Mouse (Mus musculus): ENCODE results near the gene Taf1d. TPM values are rescaled to one million over a fixed set of nuclear protein-coding genes. Genes with fewer than 3 reads are reported as not detected.
"Not testable (repeated sequence)": the region's sequence is repeated elsewhere in the genome, so short reads cannot be mapped to it uniquely, and the experiment has no call there.

Gene Taf1d
- polyA plus RNA-seq, 1 experiment from 2014 or later = 100 TPM

DNA sequence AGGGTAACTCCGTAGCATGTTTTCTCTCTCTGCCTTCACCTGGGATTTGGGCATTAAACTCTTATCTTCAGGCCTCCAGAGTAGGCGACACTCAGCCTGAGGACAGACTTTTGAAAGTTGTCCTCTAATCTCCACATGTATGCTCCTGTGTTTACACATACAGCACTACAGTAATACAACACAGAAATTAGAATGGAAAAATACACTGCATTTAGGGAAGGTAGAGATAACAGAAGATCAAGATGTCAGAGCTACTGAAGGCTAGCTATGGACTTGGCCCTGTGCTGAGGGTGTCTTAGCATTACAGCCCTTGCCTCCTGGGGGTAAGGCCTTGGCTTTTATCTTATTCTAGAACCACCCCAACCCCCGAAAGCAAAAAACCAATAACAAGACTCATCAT, 17.6 kb upstream of the Taf1d start:
- no peaks in the 10 kb centered on the region for H3K9me3 ChIP-seq
- H3K36me3 ChIP-seq (replicated peaks) = no peaks in the 10 kb centered on the region
- 92% methylated on average over 3 of the region's 3 CpGs for WGBS
- no peak overlapping the region for H3K27ac ChIP-seq
- DNase-seq (ENCODE audit: extremely low spot score, low spot score) = no peak
- no peaks in the 10 kb centered on the region for H3K27me3 ChIP-seq (ENCODE audit: poor library complexity, severe bottlenecking)
- no peaks in the 10 kb centered on the region for H3K4me1 ChIP-seq
- no peak overlapping the region for H3K4me3 ChIP-seq

DNA sequence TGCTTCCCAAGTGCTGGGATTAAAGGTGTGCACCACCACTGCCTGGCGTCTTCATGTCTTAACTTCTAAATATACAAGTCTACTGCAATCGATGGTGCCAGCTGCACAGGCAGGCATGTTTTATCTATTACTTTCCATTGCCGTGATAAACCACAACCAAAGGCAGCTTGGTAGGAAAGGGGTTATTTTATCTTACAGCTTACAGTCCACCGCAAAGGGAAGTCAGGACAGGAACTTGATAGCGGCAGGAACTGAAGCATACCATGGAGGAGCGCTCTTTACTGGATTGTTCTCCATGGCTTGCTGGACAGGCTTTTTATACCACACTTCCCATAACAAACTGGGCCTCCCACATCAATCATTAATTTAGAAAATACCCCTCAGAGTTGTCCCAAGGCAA, 16.8 kb upstream of the Taf1d start:
- H3K4me1 ChIP-seq = no peaks in the 10 kb centered on the region
- no peak overlapping the region for H3K27ac ChIP-seq
- H3K4me3 ChIP-seq = no peak overlapping the region
- WGBS = 91% methylated on average over 6 of the region's 6 CpGs
- H3K27me3 ChIP-seq (ENCODE audit: poor library complexity, severe bottlenecking) = no peaks in the 10 kb centered on the region
- H3K36me3 ChIP-seq (replicated peaks) = no peaks in the 10 kb centered on the region
- H3K9me3 ChIP-seq = no peaks in the 10 kb centered on the region
- no peak for DNase-seq (ENCODE audit: extremely low spot score, low spot score)

DNA sequence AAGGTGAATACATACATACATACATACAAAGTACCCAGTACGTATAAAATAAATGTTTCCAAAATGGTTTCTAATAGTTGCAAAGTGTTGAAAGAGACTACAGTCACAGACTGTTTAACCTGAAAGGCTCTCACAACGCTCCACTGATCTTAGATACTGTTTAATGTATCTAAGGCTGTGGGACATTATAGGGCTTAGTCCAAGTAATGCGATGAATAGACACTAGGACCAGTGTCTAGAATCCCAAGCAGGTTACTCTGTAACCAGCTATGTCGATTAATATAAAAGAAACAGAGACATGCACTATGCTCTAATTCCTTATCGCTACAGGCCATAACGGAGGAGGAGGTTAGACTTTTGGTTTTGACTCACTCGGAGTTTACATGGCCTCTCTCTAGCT, 8.9 kb upstream of the Taf1d start:
- Histone ChIP-seq H3K27me3 (ENCODE audit: poor library complexity, severe bottlenecking) (no peaks in the 10 kb centered on the region), H3K9me3 (no peaks in the 10 kb centered on the region), H3K27ac (no peak overlapping the region), H3K4me1 (no peaks in the 10 kb centered on the region), H3K4me3 (no peak overlapping the region), H3K36me3 (replicated peaks) (no peaks in the 10 kb centered on the region)
- WGBS = 90% methylated on average over 7 of the region's 7 CpGs
- no peak for DNase-seq (ENCODE audit: extremely low spot score, low spot score)

DNA sequence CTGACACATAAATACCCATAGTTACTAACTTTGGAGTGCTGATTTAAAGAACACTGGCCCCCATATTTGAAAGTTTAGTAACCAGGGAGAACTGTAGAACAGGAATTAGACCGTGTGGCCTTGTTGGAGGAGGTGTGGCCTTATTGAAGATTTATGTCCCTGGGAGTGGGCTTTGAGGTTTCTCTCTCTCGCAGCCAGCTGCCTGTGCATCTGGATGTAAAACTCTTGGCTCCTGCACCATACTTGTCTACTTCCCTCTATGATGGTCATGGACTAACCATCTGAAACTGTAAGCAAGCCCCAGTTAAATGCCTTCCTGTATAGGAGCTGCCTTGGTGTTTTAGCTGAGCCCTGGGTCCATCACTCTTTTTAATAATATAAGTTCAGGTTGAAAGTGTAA, 7.6 kb upstream of the Taf1d start:
- no peaks in the 10 kb centered on the region for H3K4me1 ChIP-seq
- H3K36me3 ChIP-seq (replicated peaks) = no peaks in the 10 kb centered on the region

DNA sequence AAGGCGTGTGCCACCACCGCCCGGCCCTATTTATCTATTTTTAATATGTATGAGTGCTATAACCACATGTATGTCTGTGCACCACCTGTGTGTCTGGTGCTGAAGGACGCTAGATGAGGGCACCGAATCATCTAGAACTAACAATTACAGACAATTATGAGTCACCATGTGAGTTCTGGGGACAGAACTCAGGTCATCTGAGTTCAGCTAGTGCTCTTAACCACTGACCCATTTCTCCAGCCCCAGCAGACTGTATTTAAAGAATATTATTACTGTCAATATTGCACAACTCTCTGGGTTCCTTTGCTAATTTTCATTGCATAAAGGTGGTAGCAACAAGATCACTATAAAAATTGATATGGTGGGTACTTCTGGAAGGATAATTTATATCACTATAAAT, 6.0 kb upstream of the Taf1d start:
- Histone ChIP-seq H3K9me3 (no peaks in the 10 kb centered on the region), H3K27me3 (ENCODE audit: poor library complexity, severe bottlenecking) (no peaks in the 10 kb centered on the region), H3K27ac (no peak overlapping the region), H3K4me3 (no peak overlapping the region), H3K4me1 (no peaks in the 10 kb centered on the region), H3K36me3 (replicated peaks) (no peaks in the 10 kb centered on the region)
- no peak for DNase-seq (ENCODE audit: extremely low spot score, low spot score)
- WGBS = 86% methylated on average over 5 of the region's 5 CpGs

More for the DNA sequence above, 7.6 kb upstream of the Taf1d start:
- DNase-seq (ENCODE audit: extremely low spot score, low spot score) = no peak
- 78% methylated on average over 2 of the region's 2 CpGs for WGBS
- H3K27ac ChIP-seq = no peak overlapping the region
- no peaks in the 10 kb centered on the region for H3K9me3 ChIP-seq
- no peaks in the 10 kb centered on the region for H3K27me3 ChIP-seq (ENCODE audit: poor library complexity, severe bottlenecking)
- no peak overlapping the region for H3K4me3 ChIP-seq

DNA sequence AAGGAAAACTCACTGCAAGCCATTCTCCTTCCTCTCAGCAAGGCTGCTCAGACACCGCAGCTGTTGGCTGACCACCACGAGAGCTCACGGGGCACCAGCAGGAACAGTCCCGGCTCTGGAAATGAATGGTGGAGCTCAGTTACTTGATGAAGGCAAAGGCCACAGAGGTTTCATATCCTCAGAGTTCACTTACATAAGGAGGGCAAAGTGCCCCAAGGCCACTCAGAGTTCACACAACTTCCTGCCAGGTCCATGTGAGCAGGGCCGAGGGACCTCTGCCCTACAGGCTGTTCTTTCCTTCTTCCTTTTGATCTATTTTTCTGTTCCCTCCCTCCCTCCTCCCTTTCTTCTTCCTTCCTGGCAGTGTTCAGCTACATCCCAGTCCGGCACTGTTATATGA, 4.6 kb upstream of the Taf1d start:
- H3K4me1 ChIP-seq = peaks cover 4% of the 10 kb centered on the region; the same call in 1 of the 2 replicates
- H3K36me3 ChIP-seq (replicated peaks) = no peaks in the 10 kb centered on the region
- no peak overlapping the region for H3K27ac ChIP-seq
- H3K9me3 ChIP-seq = no peaks in the 10 kb centered on the region
- no peak for DNase-seq (ENCODE audit: extremely low spot score, low spot score)
- H3K27me3 ChIP-seq (ENCODE audit: poor library complexity, severe bottlenecking) = no peaks in the 10 kb centered on the region
- 69% methylated on average over 6 of the region's 6 CpGs for WGBS
- no peak overlapping the region for H3K4me3 ChIP-seq

DNA sequence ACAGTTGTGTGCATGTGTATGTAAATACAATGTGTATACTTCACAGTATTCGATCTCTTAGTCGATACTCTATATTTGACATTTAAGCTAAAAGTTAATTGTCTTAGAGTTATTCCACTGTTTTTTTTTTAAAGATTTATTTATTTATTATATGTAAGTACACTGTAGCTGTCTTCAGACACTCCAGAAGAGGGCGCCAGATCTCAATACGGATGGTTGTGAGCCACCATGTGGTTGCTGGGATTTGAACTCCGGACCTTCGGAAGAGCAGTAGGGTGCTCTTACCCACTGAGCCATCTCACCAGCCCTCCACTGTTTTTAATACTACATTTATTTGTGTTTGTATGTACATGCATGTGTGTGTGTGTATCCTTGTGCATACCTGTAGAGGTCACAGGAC, 4.0 kb upstream of the Taf1d start:
- H3K4me1 ChIP-seq; H3K4me3 ChIP-seq; H3K9me3 ChIP-seq; H3K36me3 ChIP-seq (replicated peaks); H3K27ac ChIP-seq; H3K27me3 ChIP-seq (ENCODE audit: poor library complexity, severe bottlenecking); DNase-seq (ENCODE audit: extremely low spot score, low spot score): not testable (repeated sequence)
- 76% methylated on average over 6 of the region's 6 CpGs for WGBS

DNA sequence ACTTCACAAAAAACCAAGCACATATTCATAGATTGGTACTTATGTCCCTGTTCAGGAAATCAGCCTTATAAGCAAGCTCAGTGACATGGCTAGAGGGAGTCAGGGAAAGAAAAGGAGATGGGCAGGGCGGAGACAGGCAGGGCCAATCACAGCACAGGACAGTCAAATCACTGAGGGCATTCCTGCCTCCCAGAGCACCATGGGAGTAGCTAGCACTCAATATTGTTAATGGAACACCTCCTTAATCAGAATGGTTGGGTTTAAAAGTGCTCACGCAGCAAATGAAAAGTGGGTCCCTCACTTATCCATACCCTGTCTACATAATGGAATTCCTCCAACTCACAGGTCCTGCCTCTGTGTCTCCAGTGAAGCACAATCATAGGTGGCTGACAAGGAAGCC, 3.1 kb upstream of the Taf1d start:
- no peak overlapping the region for H3K27ac ChIP-seq
- no peaks in the 10 kb centered on the region for H3K27me3 ChIP-seq (ENCODE audit: poor library complexity, severe bottlenecking)
- 67% methylated on average over 2 of the region's 2 CpGs for WGBS
- H3K36me3 ChIP-seq (replicated peaks) = peaks cover 10% of the 10 kb centered on the region
- no peaks in the 10 kb centered on the region for H3K9me3 ChIP-seq
- no peak for DNase-seq (ENCODE audit: extremely low spot score, low spot score)
- H3K4me1 ChIP-seq = peaks cover 14% of the 10 kb centered on the region
- no peak overlapping the region for H3K4me3 ChIP-seq

DNA sequence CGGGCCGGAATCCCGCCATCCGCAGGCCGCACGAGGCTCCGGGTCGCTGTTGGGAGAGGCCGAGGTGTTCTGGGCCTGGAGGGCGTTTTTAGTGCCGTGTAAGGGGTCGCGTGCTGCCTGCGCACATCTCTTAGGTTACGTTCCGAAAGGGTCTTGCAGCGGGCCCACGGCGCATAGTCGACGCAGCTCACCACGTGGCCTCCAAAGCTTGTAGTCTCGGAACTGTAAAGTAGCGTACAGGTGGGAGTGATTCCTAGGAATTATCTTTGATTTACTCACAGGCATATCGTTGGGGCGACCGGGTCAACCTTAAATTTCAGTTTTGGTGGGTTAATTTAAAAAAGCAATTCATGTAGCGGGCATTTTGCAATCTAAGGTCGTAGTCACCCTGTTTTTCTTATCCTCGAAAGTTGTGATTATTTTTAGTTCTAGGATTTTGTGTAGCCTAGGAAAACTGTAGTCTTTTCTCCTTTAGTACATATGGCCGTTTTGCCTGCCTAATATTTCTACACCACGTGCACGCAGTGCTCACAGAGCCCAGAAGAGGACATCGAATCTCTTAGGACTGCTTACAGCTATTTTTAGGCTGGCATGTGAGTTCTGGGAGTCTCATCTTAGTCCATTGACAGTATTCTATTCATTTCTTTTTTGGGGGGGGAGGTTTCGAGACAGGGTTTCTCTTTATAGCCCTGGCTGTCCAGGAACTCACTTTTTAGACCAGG, 545 bp downstream of the Taf1d start, which contains the start of gene 4931406C07Rik:
Gene 4931406C07Rik, minus strand, starts transcription at position 51 of the 722 bp plus-strand sequence.
- under 1% methylated on average over 35 of the region's 35 CpGs for WGBS
- Histone ChIP-seq H3K4me1 (peaks cover 30% of the 10 kb centered on the region), H3K27ac (peak within 1 kb of the TSS; percentile 98), H3K9me3 (no peaks in the 10 kb centered on the region), H3K36me3 (replicated peaks) (peaks cover 46% of the 10 kb centered on the region), H3K4me3 (peak within 1 kb of the TSS; percentile 87), H3K27me3 (ENCODE audit: poor library complexity, severe bottlenecking) (no peaks in the 10 kb centered on the region)
- no peak for DNase-seq (ENCODE audit: extremely low spot score, low spot score)

DNA sequence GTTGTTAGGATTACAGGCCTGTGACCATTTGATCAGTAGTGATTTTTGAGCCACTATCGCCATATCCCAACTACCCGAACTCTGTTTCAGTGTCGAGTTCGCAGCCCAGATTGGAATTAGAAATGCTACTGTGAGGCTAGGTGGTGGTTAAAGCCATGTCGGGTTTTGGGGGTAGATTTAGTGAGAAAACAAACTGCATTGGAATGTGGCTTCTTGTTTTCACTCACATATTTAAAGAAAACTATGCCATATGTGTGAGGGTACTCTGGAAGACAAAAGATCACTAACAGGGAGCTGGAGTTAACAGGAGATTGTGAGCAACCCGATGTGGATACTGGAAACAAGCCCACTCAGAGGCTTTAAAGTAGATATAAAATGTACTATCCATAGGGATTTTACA, 1.2 kb downstream of the Taf1d start:
- H3K27ac ChIP-seq = peak overlapping the region; percentile 98
- no peak for DNase-seq (ENCODE audit: extremely low spot score, low spot score)
- peaks cover 53% of the 10 kb centered on the region for H3K36me3 ChIP-seq (replicated peaks)
- 12% methylated on average over 6 of the region's 6 CpGs for WGBS
- peak overlapping the region; percentile 87 for H3K4me3 ChIP-seq
- H3K9me3 ChIP-seq = no peaks in the 10 kb centered on the region
- peaks cover 30% of the 10 kb centered on the region for H3K4me1 ChIP-seq
- H3K27me3 ChIP-seq (ENCODE audit: poor library complexity, severe bottlenecking) = no peaks in the 10 kb centered on the region

DNA sequence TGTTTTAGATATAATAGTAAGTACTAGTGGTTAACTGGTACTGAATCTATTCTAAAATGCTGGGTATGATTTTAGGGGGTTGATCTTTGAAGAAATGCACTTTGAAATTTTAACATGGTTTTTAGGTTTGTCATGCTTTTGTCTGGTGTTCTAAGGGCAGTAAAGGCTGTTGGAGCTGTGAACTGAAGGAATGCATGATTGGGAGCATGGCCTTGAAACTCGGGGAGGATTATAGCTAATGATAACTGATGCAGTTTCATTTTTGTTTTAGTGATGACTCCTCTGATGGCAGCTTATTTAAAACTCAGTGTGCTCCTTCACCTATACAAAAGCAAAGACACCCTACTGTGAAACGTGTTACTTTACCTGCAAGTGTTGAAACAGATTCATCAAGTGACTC, 2.2 kb downstream of the Taf1d start:
- H3K4me1 ChIP-seq = peaks cover 30% of the 10 kb centered on the region
- DNase-seq (ENCODE audit: extremely low spot score, low spot score) = no peak
- no peaks in the 10 kb centered on the region for H3K27me3 ChIP-seq (ENCODE audit: poor library complexity, severe bottlenecking)
- H3K4me3 ChIP-seq = peak overlapping the region; percentile 87
- H3K9me3 ChIP-seq = no peaks in the 10 kb centered on the region
- H3K36me3 ChIP-seq (replicated peaks) = peaks cover 63% of the 10 kb centered on the region
- no peak overlapping the region for H3K27ac ChIP-seq
- WGBS = 67% methylated on average over 2 of the region's 2 CpGs

DNA sequence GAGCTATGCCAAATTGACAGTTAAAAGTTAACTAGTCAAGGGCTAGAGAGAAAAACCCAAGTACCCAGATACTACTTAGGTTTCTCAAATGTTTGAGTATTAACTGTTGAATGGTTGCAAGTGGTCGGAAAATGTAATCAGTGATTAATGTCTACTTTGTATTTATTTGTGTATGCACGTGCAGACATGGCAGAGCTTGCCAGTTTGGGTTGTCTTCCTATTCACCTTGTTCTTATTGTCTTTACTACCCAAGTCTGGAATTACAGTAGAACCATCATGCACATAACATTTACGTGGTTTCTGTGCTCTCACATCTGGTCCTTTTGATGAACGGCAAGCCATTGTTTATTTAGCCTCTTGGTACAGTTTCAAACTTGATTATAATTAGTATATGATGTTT, 3.4 kb downstream of the Taf1d start:
- Histone ChIP-seq H3K27me3 (ENCODE audit: poor library complexity, severe bottlenecking) (no peaks in the 10 kb centered on the region), H3K4me3 (peak overlapping the region; percentile 32), H3K4me1 (peaks cover 30% of the 10 kb centered on the region), H3K27ac (no peak overlapping the region), H3K9me3 (no peaks in the 10 kb centered on the region), H3K36me3 (replicated peaks) (peaks cover 74% of the 10 kb centered on the region)
- no peak for DNase-seq (ENCODE audit: extremely low spot score, low spot score)
- WGBS = 92% methylated on average over 4 of the region's 4 CpGs

DNA sequence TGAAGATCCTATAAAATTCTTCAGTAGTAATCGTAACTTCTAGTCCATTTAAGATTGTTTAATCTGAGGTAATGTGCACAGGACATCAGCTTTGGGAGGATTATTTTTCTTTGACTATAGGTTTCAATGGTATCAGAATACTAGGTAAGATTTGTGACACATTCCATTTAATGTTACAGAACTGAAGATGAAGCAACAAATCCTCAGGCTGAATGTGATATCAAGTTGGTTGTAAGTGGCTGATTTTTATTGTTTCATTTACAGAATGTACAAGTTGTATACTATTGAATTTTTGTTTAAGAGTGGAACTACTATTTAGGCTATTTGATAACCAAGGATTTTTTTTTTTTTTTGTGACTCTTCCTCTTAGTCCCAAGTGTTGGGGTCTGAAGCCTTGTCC, 4.2 kb downstream of the Taf1d start:
- Histone ChIP-seq H3K27ac (no peak overlapping the region), H3K36me3 (replicated peaks) (peaks cover 82% of the 10 kb centered on the region), H3K4me3 (no peak overlapping the region), H3K4me1 (peaks cover 30% of the 10 kb centered on the region), H3K9me3 (no peaks in the 10 kb centered on the region), H3K27me3 (ENCODE audit: poor library complexity, severe bottlenecking) (no peaks in the 10 kb centered on the region)
- DNase-seq (ENCODE audit: extremely low spot score, low spot score) = no peak
- WGBS = 91% methylated on average over 1 of the region's 1 CpGs
